Mouse (Mus musculus): ENCODE data around the gene Egfl7. TPM values are rescaled to one million over a fixed set of nuclear protein-coding genes. Genes with fewer than 3 reads are reported as not detected.

The Egfl7 gene
- polyA plus RNA-seq, 1 experiment from 2014 or later: 53.0 TPM

DNA sequence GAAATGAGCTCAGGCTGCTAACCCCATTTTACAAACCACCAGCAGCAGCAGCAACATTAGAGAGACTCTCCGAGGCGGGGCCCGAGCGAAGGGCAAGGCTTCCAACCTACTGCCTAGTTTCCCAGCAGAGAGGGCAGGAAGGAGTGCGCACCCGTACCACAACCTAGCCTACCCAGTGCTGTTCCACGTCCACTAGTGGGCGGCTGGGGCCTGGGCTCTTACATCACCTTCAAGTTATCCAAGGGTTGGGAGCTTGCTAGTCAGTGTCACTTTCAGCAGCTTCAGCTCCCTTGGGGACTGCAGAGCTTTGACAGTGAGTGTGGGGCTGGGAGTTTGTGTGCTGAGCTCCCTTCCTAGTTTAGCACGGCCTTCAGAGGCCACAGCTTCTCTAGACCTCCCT, 8.4 kb upstream of the Egfl7 start:
- Histone ChIP-seq H3K4me2 (ENCODE audit: low read depth, low read length) (0 out of 2 replicates have a peak overlapping the region, but pooled peaks have one; percentile 18), H3K27me3 (ENCODE audit: insufficient read depth, low read length) (no peaks in the 10 kb centered on the region), H3K9ac (replicated peaks) (no peak overlapping the region), H3K27ac (ENCODE audit: low read depth) (peak overlapping the region; percentile 70), H3K9me3 (ENCODE audit: low read length) (no peaks in the 10 kb centered on the region), H3K4me3 (ENCODE audit: low read depth, low read length) (no peak overlapping the region), H3K36me3 (replicated peaks; ENCODE audit: insufficient read depth, low read length) (no peaks in the 10 kb centered on the region), H3K4me1 (ENCODE audit: insufficient read depth) (peaks cover 22% of the 10 kb centered on the region; the same call in 1 of the 2 replicates)
- peak; percentile 19; the same call in 1 of the 2 replicates for TF ChIP-seq CTCF (IDR thresholded peaks at IDR 0.05; ENCODE audit: low read depth)
- no peak for TF ChIP-seq EP300 (IDR thresholded peaks at IDR 0.05; ENCODE audit: low read depth)
- peak; percentile 39; the same call in 1 of the 2 replicates for ATAC-seq
- 42% methylated on average over 9 of the region's 9 CpGs for WGBS (ENCODE audit: insufficient replicate concordance)
- no peak for DNase-seq

DNA sequence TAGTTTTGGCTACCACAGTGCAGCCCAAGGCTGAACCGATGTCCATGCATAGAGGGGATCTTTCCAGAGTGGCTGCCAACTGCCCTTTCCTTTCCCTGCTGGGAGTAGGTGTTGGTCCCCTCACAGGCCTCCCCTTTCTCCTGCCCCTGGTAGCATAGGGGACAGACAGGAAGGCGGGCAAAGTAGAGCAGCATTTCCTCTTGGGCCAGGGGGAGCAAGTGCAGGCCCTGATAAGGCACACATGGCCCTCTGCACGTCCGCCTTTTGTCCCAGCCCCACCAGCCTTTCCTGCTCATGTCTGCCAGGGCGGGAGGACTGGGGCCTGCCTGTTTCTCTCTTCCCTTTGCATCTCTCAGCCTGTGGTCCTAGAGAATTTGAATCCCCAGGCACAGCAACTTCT, 8.0 kb upstream of the Egfl7 start:
- Histone ChIP-seq H3K9ac (replicated peaks) (no peak overlapping the region), H3K27me3 (ENCODE audit: insufficient read depth, low read length) (no peaks in the 10 kb centered on the region), H3K36me3 (replicated peaks; ENCODE audit: insufficient read depth, low read length) (no peaks in the 10 kb centered on the region), H3K4me3 (ENCODE audit: low read depth, low read length) (no peak overlapping the region), H3K4me1 (ENCODE audit: insufficient read depth) (peaks cover 22% of the 10 kb centered on the region; the same call in 1 of the 2 replicates), H3K9me3 (ENCODE audit: low read length) (no peaks in the 10 kb centered on the region), H3K27ac (ENCODE audit: low read depth) (peak overlapping the region; percentile 70), H3K4me2 (ENCODE audit: low read depth, low read length) (0 out of 2 replicates have a peak overlapping the region, but pooled peaks have one; percentile 18)
- no peak for TF ChIP-seq CTCF (IDR thresholded peaks at IDR 0.05; ENCODE audit: low read depth)
- TF ChIP-seq EP300 (IDR thresholded peaks at IDR 0.05; ENCODE audit: low read depth): peak; percentile 53
- DNase-seq: no peak
- WGBS (ENCODE audit: insufficient replicate concordance): 28% methylated on average over 5 of the region's 5 CpGs
- peak; percentile 56 for ATAC-seq

DNA sequence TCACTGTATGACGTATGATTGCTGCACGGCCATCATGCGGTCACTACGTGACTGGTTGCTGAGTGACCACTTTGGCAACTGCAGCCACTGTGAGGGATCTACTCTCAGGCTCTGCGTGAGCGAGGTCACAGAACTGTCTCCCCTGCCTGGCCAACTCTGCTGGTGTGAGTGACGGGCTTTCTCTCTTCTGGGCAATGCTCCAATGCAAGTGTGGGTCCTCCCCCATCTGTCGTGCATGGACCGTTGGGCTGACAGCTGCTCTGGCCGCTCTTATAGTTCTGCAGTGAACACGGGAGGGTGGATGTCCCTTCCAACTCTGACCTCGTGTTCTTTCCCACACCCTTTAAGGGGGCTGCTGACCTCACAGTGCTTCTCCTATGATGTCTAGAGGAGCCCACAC, 6.4 kb upstream of the Egfl7 start:
- DNase-seq: no peak
- 0 out of 2 replicates have a peak overlapping the region, but pooled peaks have one; percentile 32 for H3K27ac ChIP-seq (ENCODE audit: low read depth)
- WGBS (ENCODE audit: insufficient replicate concordance): 46% methylated on average over 12 of the region's 12 CpGs
- no peaks in the 10 kb centered on the region for H3K27me3 ChIP-seq (ENCODE audit: insufficient read depth, low read length)
- peak; percentile 8; the same call in 1 of the 2 replicates for ATAC-seq
- TF ChIP-seq EP300 (IDR thresholded peaks at IDR 0.05; ENCODE audit: low read depth) (no peak), CTCF (IDR thresholded peaks at IDR 0.05; ENCODE audit: low read depth) (no peak)
- H3K4me3 ChIP-seq (ENCODE audit: low read depth, low read length): no peak overlapping the region
- H3K9ac ChIP-seq (replicated peaks): no peak overlapping the region
- no peaks in the 10 kb centered on the region for H3K9me3 ChIP-seq (ENCODE audit: low read length)
- no peaks in the 10 kb centered on the region for H3K36me3 ChIP-seq (replicated peaks; ENCODE audit: insufficient read depth, low read length)
- peaks cover 28% of the 10 kb centered on the region for H3K4me1 ChIP-seq (ENCODE audit: insufficient read depth)
- H3K4me2 ChIP-seq (ENCODE audit: low read depth, low read length): no peak overlapping the region

DNA sequence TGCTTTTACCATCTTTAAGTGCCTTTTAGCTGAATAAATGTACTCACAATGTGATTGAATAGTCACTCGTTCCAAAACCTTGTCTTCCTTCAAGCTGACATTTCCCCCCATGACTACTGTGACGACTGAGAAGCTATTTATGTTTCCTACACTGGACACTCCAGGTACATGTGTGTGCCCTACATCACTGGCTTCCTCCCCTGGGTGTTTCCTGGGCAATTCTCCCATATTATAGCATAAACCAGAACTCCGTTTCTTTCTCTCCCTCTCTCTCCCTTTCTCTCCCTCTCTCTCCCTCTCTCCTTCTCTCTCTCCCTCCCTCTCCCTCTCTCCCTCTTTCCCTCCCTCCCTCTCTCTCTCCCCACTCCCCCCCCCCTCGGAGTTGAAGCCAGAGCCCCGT, 6.0 kb upstream of the Egfl7 start:
- TF ChIP-seq EP300 (IDR thresholded peaks at IDR 0.05; ENCODE audit: low read depth): no peak
- TF ChIP-seq CTCF (IDR thresholded peaks at IDR 0.05; ENCODE audit: low read depth): no peak
- H3K27me3 ChIP-seq (ENCODE audit: insufficient read depth, low read length): no peaks in the 10 kb centered on the region
- H3K4me1 ChIP-seq (ENCODE audit: insufficient read depth): peaks cover 32% of the 10 kb centered on the region
- no peak for ATAC-seq
- no peak overlapping the region for H3K4me3 ChIP-seq (ENCODE audit: low read depth, low read length)
- H3K9ac ChIP-seq (replicated peaks): no peak overlapping the region
- no peak for DNase-seq
- H3K36me3 ChIP-seq (replicated peaks; ENCODE audit: insufficient read depth, low read length): no peaks in the 10 kb centered on the region
- H3K9me3 ChIP-seq (ENCODE audit: low read length): no peaks in the 10 kb centered on the region
- no peak overlapping the region for H3K4me2 ChIP-seq (ENCODE audit: low read depth, low read length)
- 22% methylated on average over 5 of the region's 5 CpGs for WGBS (ENCODE audit: insufficient replicate concordance)
- H3K27ac ChIP-seq (ENCODE audit: low read depth): 0 out of 2 replicates have a peak overlapping the region, but pooled peaks have one; percentile 32

DNA sequence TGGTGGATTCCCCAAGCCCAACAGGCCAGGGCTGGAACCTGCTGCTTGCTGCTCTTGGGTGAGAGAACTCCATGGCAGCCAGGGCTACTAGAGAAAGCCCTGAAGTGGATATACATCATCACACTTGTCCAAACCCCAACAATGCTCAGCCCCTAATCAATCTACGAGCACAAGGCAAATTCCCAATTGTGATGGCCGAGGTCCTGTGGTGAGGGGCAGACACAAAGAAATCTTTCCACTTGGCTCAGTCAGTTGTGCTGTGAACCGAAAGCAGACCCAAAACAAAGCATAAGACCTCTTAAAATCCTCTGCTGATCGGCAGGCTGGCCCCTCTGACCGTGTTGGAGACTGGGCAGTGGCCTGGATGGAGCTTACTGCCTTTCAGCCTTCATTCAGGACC, 5.0 kb upstream of the Egfl7 start:
- no peaks in the 10 kb centered on the region for H3K27me3 ChIP-seq (ENCODE audit: insufficient read depth, low read length)
- no peak overlapping the region for H3K4me2 ChIP-seq (ENCODE audit: low read depth, low read length)
- no peak overlapping the region for H3K4me3 ChIP-seq (ENCODE audit: low read depth, low read length)
- TF ChIP-seq EP300 (IDR thresholded peaks at IDR 0.05; ENCODE audit: low read depth): no peak
- H3K9ac ChIP-seq (replicated peaks): no peak overlapping the region
- WGBS (ENCODE audit: insufficient replicate concordance): 61% methylated on average over 5 of the region's 5 CpGs
- DNase-seq: no peak
- no peak for ATAC-seq
- H3K27ac ChIP-seq (ENCODE audit: low read depth): 0 out of 2 replicates have a peak overlapping the region, but pooled peaks have one; percentile 19
- no peaks in the 10 kb centered on the region for H3K36me3 ChIP-seq (replicated peaks; ENCODE audit: insufficient read depth, low read length)
- H3K4me1 ChIP-seq (ENCODE audit: insufficient read depth): peaks cover 34% of the 10 kb centered on the region
- H3K9me3 ChIP-seq (ENCODE audit: low read length): no peaks in the 10 kb centered on the region

DNA sequence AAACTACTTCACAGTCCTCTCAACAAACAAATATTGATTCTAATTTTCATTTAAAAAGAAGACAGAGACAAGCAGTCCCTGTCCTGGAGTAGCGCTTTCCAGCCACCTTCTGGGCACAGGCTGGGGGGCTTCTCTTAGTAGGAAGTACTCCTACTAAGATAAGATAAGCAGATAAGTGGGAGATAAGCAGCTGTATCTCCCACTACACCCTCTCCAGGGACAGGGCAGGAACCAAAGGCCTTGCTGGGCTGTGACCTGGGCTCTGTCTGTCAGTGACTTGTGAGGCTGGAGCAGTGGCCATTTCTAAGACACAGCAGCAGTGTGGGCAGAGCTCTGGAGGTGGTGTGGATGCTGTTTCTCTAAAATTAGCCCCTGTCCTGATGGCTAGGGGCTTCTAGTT, 4.4 kb upstream of the Egfl7 start:
- Histone ChIP-seq H3K4me3 (ENCODE audit: low read depth, low read length) (no peak overlapping the region), H3K4me2 (ENCODE audit: low read depth, low read length) (no peak overlapping the region), H3K27me3 (ENCODE audit: insufficient read depth, low read length) (no peaks in the 10 kb centered on the region), H3K9ac (replicated peaks) (0 out of 2 replicates have a peak overlapping the region, but pooled peaks have one; percentile 31), H3K27ac (ENCODE audit: low read depth) (peak overlapping the region; percentile 19; the same call in 1 of the 2 replicates), H3K9me3 (ENCODE audit: low read length) (no peaks in the 10 kb centered on the region), H3K4me1 (ENCODE audit: insufficient read depth) (peaks cover 33% of the 10 kb centered on the region), H3K36me3 (replicated peaks; ENCODE audit: insufficient read depth, low read length) (no peaks in the 10 kb centered on the region)
- ATAC-seq (no peak), DNase-seq (no peak)
- TF ChIP-seq EP300 (IDR thresholded peaks at IDR 0.05; ENCODE audit: low read depth) (no peak), CTCF (IDR thresholded peaks at IDR 0.05; ENCODE audit: low read depth) (no peak)
- 65% methylated on average over 1 of the region's 1 CpGs for WGBS (ENCODE audit: insufficient replicate concordance)
